Mouse (Mus musculus) A20 (cell line): ENCODE measurements around the gene Megf8.
"Not testable (repeated sequence)": the region's sequence is repeated elsewhere in the genome, so short reads cannot be mapped to it uniquely, and the experiment has no call there.

Experiments used
- DNase-seq: peaks from one replicate; pipeline ENCODE4 v3.0.0-alpha.2; 2011; ENCODE audit warnings: low read depth, low spot score

Megf8 gene

DNA sequence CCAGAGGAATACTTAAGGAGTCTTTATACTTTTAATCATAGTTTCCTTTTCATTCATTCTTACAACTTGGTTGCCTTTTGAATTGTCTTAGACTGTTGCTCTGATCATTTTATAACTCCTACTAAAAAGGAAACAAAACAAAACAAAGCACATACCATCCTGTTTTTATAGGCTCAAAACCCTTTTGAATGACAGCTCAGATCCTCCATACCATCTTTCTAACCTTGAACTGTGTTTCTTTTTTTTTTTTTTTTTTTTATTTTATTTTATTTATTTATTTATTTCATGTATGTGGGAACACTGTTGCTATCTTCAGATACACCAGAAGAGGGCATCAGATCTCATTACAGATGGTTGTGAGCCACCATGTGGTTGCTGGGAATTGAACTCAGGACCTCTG is 82.1 kb downstream of the Megf8 start:
- DNase-seq: not testable (repeated sequence)

DNA sequence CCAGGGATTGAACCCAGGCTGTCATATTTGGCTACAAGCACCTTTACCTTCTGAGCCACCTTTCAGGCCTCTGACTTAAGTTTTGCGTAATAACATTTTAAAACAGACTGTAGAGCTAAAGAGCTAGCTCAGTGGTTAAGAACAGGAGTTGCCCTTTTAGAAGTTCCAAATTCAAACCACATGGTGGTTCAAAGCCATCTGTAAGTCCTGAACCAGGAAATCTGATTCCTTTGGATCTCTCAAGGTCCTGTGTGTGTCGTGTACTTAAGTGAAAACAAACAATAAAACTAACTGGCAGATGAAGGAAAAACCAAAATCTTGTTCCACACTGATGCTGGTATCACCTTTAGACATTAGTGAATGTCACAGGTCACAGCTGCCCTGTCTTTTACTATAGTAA is 84.6 kb downstream of the Megf8 start:
- DNase-seq: no peak

DNA sequence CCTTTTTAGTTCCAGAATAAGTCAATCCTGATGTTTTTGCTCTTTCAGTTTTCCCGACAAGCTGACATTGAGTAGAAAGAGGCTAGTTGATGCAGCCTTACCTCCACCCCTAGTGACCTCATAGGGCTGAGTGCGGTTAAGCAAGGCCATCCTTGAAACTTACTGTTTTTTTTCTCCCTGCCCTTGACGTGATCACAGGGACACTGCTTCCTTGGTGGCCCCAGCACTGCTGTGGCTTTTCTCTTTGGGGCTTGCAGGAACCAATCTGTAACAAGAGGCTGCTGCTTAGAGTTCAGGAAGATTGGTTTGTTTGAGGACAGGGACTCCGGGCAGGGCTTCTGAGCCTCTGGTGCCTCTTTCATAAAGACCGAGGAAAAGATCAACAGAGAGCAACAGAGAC is 85.0 kb downstream of the Megf8 start:
- DNase-seq: no peak

DNA sequence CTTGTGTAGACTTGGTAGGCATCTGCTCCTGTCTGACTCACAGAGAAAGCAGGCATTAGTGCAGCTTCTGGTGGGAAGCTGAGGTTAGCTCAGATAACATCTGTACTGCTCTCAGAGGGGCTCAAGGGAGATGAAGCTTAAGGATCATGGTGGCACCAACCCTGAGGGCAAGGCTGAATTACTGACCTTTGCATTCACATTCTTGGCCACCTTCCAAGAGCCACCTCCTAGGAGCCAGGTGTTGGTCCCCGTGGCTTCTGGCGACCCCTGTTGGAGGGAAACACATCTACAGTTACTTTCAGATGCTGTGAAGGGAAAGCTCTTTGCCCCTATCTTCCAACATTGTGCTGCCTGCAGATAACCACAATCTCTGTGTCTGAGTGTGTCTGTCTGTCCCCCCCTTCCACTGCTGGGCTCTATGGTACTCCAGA is 85.7 kb downstream of the Megf8 start:
- DNase-seq: peak; percentile 80

DNA sequence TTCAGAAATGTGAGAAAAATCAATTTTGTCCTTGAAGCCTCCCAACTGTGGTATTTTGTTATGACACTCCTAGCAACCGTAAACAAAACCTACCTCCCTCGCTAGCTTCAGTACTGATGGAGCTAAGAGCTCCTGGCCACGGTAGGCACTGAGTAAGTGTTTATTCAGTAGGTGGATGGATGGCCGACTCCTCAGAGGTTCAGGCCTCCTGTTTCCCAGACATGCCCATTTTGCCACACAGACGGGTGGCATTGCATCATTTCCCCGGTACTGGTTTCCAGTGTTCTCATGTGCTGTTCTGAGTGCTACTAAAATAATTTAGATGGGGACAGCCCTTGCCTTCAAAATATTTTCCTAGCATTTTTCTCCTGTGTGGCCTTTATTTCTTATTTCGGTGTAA is 89.5 kb downstream of the Megf8 start:
- no peak for DNase-seq

DNA sequence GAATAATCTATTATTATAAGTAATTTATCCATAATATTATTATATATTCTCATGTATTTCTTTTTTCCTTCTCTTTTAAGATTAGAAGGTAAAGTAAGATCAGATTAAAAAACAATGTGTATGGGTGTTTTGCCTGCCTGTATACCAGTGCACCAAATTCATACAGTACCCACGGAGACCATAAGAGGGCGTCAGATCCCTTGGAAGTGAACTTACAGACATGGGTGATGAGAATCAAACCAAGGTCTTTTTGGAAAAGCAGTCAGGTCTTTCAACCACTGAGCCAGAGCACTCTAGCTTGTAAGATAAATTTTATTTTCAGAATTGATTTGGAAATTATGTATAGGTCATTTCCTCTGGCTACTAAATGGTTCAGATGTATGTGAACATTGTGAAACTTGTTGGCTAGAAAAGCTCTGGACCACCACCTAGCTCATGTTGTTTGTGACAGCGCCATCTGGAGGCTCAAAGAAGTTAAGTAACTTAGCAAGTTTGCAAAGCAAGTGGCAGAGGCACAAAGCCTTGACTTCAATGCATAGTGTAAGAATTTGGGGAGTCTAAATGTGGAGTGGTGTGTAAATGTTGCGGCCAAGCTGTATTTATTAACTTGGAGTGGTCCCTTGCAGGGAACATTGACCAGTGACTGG is 92.3 kb downstream of the Megf8 start:
- peak; percentile 75 for DNase-seq

DNA sequence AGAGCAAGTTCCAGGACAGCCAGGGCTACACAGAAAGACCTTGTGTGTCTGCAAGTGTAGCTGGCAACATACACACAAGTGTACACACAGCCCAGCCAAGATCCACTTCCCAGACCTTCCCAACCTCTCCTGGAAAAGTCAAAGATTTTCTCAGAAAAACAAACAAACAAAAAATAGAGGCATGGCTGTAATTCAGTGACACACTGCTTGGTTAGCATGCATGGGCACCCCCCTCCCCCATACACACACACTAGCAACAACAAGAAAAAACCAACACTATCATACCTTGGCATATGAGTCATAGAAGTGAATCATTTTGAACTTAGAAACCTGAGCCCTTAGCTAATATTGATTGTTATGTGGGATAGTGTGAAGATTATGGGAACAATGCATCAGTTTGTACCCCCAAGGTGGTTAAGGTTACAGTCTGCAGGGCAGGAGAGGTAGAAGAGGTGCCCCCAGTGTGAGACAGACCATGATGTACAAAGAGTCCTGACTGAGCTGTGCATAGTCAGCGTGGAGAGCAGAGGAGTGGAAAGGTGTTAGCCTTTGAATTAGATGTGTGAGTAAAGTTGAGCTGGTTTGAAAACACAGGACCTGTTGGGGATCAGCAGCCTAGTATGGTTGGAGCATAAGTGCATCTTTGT is 94.1 kb downstream of the Megf8 start:
- DNase-seq: no peak

DNA sequence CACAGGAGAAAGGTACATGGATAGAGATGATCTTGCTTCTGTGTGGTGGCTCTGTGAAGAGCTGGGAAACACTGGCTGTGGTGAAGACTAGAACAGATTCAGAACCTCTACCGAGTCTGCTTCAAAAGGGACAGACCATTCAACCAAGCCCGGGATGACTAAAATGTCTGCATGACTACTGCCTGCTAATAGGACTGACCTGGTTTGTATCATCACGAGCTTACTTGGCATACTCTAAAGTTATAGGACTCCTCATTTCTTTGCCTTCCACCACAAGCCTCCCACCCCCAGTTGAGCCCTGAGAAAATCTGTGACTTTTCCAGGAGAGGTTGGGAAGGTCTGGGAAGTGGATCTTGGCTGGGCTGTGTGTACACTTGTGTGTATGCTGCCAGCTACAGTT is 94.9 kb downstream of the Megf8 start:
- DNase-seq: no peak

DNA sequence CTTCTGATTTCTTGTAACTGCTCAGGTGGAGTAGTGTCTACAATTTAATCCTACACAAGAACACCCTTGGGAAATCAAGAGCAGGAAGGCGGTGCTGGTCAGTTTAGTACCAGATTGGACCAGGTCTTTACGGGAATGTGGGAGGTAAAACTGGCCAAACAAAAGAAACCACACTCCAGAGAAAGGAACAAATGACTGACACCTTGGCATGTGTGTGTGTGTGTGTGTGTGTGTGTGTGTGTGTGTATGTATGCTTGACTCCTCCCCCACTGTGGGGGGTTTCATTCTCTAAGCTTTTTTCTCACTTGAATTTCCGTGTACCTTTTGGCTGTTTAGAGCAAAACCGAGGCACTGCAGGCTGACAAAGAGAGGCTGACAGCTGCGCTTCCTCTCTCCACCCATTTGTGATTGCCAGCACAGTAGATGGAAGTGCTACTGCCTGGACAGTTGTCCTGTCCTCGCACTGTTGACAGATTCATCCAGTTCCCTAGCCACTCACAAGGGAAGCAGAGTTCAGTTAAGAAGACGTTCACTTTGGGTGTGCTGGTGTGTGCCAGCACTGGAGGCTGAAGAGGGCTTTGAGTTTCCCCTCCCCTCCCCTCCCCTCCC is 96.0 kb downstream of the Megf8 start, which contains the start of gene Cxcl17:
Gene Cxcl17, minus strand, starts transcription at position 54 of the 609 bp plus-strand sequence.
- DNase-seq: no peak
